In genomic region chr16:76275584-76275983, GRCm38 (mm10) we compare ENCODE assay signal across 14 mouse cellular contexts.
DNase-seq lines count a peak whose midpoint lies in the region; ATAC-seq lines count a peak whose summit lies in the region.
"Had no signal": no experiment of that assay in that cellular context is flagged by ENCODE, and none has a peak within 500 bp of the region (broad histone marks: within the 10 kb centered on the region; RNA-seq: fewer than 3 reads in every experiment).

No protein-coding gene starts in this region.

- H3K9ac ChIP-seq in heart, embryonic 12.5 days: no peak overlapping the region
- H3K9ac ChIP-seq in midbrain, embryonic 11.5 days (ENCODE audit: low read length): no peak overlapping the region
- H3K9ac ChIP-seq in midbrain, embryonic 15.5 days: no peak overlapping the region

- no peaks in the 10 kb centered on the region for H3K27me3 ChIP-seq in heart, embryonic 12.5 days (replicated peaks)
- H3K27me3 ChIP-seq in midbrain, embryonic 11.5 days (ENCODE audit: control insufficient read depth, insufficient read depth, low read length): no peaks in the 10 kb centered on the region
- no peaks in the 10 kb centered on the region for H3K27me3 ChIP-seq in midbrain, embryonic 15.5 days (replicated peaks)
- H3K27me3 ChIP-seq: CH12.LX, Patski had no signal

- no peak for ATAC-seq in heart, embryonic 12.5 days (ENCODE audit: insufficient number of reproducible peaks, low FRiP score)
- no peak for ATAC-seq in midbrain, embryonic 11.5 days (ENCODE audit: low FRiP score)
- ATAC-seq in midbrain, embryonic 15.5 days (replicated peaks): no peak
- ATAC-seq: activated CD4-positive, CD25-positive, alpha-beta regulatory T cell, adult 4 months; CD4-positive, CD25-positive, alpha-beta regulatory T cell, adult 4 months; Patski had no signal

- 86% methylated on average over 3 of the region's 3 CpGs for WGBS in heart, embryonic 12.5 days
- 89% methylated on average over 3 of the region's 3 CpGs for WGBS in midbrain, embryonic 11.5 days
- 84% methylated on average over 3 of the region's 3 CpGs for WGBS in midbrain, embryonic 15.5 days

- peak; percentile 53 for DNase-seq in heart, adult 11 months
- DNase-seq in midbrain, embryonic 11.5 days (ENCODE audit: low spot score, missing footprints): peak; percentile 69
- DNase-seq: adrenal gland, adult 8-10 months; adrenal gland, postnatal 10 days; adrenal gland, postnatal 14 days; adrenal gland, postnatal 25 days; B cell, adult 2 months had no signal

- no peak overlapping the region for H3K27ac ChIP-seq in heart, embryonic 12.5 days (ENCODE audit: poor library complexity, severe bottlenecking)
- no peak overlapping the region for H3K27ac ChIP-seq in midbrain, embryonic 11.5 days (ENCODE audit: low read depth, low read length)
- H3K27ac ChIP-seq in midbrain, embryonic 15.5 days: no peak overlapping the region

- H3K36me3 ChIP-seq in heart, embryonic 12.5 days: no peaks in the 10 kb centered on the region
- H3K36me3 ChIP-seq in midbrain, embryonic 11.5 days (ENCODE audit: control insufficient read depth, insufficient read depth, low read length): no peaks in the 10 kb centered on the region
- no peaks in the 10 kb centered on the region for H3K36me3 ChIP-seq in midbrain, embryonic 15.5 days (replicated peaks)
- H3K36me3 ChIP-seq: G1E had no signal

- no peak overlapping the region for H3K4me2 ChIP-seq in heart, embryonic 12.5 days
- no peak overlapping the region for H3K4me2 ChIP-seq in midbrain, embryonic 11.5 days
- no peak overlapping the region for H3K4me2 ChIP-seq in midbrain, embryonic 15.5 days

- H3K9me3 ChIP-seq in heart, embryonic 12.5 days (replicated peaks): no peaks in the 10 kb centered on the region
- H3K9me3 ChIP-seq in midbrain, embryonic 11.5 days (ENCODE audit: control insufficient read depth, low read length): no peaks in the 10 kb centered on the region
- no peaks in the 10 kb centered on the region for H3K9me3 ChIP-seq in midbrain, embryonic 15.5 days
- H3K9me3 ChIP-seq: G1E had no signal

- no peaks in the 10 kb centered on the region for H3K4me1 ChIP-seq in heart, embryonic 12.5 days (replicated peaks)
- H3K4me1 ChIP-seq in midbrain, embryonic 11.5 days (ENCODE audit: control insufficient read depth, insufficient read depth, low read length): no peaks in the 10 kb centered on the region
- no peaks in the 10 kb centered on the region for H3K4me1 ChIP-seq in midbrain, embryonic 15.5 days

- H3K4me3 ChIP-seq in heart, embryonic 12.5 days: no peak overlapping the region
- H3K4me3 ChIP-seq in midbrain, embryonic 11.5 days (ENCODE audit: low read depth, low read length): no peak overlapping the region
- no peak overlapping the region for H3K4me3 ChIP-seq in midbrain, embryonic 15.5 days
